ENCODE assay signal across 8 mouse cellular contexts in the genomic region with DNA sequence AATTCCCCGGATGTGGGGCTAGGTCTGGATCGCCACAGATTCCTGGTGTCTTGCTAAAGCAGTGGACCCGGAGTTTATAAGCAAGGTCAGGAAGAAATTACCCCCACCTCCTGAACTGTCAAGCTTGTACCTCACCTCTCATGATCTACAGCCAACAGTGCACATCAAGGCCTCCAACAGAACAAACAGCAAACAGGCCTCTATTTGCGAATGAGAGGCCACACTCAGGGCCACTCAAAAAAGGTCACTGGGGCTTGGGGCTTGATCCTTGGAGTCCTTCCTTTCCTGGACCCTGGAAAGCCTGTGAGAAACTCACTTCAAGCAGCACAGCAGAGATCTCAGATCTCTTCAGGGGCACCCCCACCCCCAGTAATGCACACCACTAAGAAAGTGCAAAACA. TPM values are rescaled to one million over a fixed set of nuclear protein-coding genes. Genes with fewer than 3 reads are reported as not detected.
A peak's percentile ranks its signal among the peaks of the same experiment; 100 is the strongest.
DNase-seq lines count a peak whose midpoint lies in the region; ATAC-seq and TF ChIP-seq lines count a peak whose summit lies in the region.

No protein-coding gene starts in this region.

- no peak for TF ChIP-seq EP300 in liver, postnatal 0 days (IDR thresholded peaks at IDR 0.05; ENCODE audit: low read depth)

- TF ChIP-seq CTCF in G1E (IDR thresholded peaks at IDR 0.05; ENCODE audit: low read depth, low read length) = no peak
- no peak for TF ChIP-seq CTCF in liver, postnatal 0 days (IDR thresholded peaks at IDR 0.05; ENCODE audit: low read depth)

- WGBS in heart, embryonic 12.5 days = 28% methylated on average over 4 of the region's 4 CpGs
- 28% methylated on average over 4 of the region's 4 CpGs for WGBS in forebrain, embryonic 16.5 days
- WGBS in liver, postnatal 0 days (ENCODE audit: insufficient replicate concordance) = 39% methylated on average over 4 of the region's 4 CpGs

- peaks cover 65% of the 10 kb centered on the region for H3K4me1 ChIP-seq in heart, embryonic 12.5 days (replicated peaks)
- H3K4me1 ChIP-seq in G1E (ENCODE audit: insufficient read depth, low read depth, low read length) = peaks cover 65% of the 10 kb centered on the region
- peaks cover 43% of the 10 kb centered on the region for H3K4me1 ChIP-seq in forebrain, embryonic 16.5 days (replicated peaks; ENCODE audit: control insufficient read depth, insufficient read depth, low read length)
- peaks cover 60% of the 10 kb centered on the region for H3K4me1 ChIP-seq in liver, postnatal 0 days (ENCODE audit: insufficient read depth)

- peak overlapping the region; percentile 95 for H3K4me2 ChIP-seq in heart, embryonic 12.5 days
- peak overlapping the region; percentile 83 for H3K4me2 ChIP-seq in forebrain, embryonic 16.5 days (ENCODE audit: low read length)
- H3K4me2 ChIP-seq in liver, postnatal 0 days (ENCODE audit: low read depth, low read length) = peak overlapping the region; percentile 90

- peaks cover 10% of the 10 kb centered on the region for H3K36me3 ChIP-seq in heart, embryonic 12.5 days
- H3K36me3 ChIP-seq in G1E (replicated peaks) = peaks cover 50% of the 10 kb centered on the region
- H3K36me3 ChIP-seq in forebrain, embryonic 16.5 days (ENCODE audit: control insufficient read depth, insufficient read depth) = no peaks in the 10 kb centered on the region; the same call in 1 of the 2 replicates
- H3K36me3 ChIP-seq in liver, postnatal 0 days (replicated peaks; ENCODE audit: insufficient read depth, low read length) = 0 out of 2 replicates have a peak, but pooled peaks cover 5% of the 10 kb centered on the region

- no peak for DNase-seq in heart, adult 8-10 months (ENCODE audit: low spot score)
- DNase-seq in G1E (ENCODE audit: low spot score) = no peak
- peak; percentile 27 for DNase-seq in liver, postnatal 0 days
- no peak for DNase-seq in frontal cortex, postnatal 14 days (ENCODE audit: low spot score in 2 of 2)
- DNase-seq in layer of hippocampus, postnatal 14 days (ENCODE audit: low spot score in 2 of 2) = no peak
- DNase-seq in kidney, postnatal 10 days = no peak

- H3K27me3 ChIP-seq in heart, embryonic 12.5 days (replicated peaks) = no peaks in the 10 kb centered on the region
- no peaks in the 10 kb centered on the region for H3K27me3 ChIP-seq in G1E (ENCODE audit: insufficient read depth, low read length)
- H3K27me3 ChIP-seq in forebrain, embryonic 16.5 days (replicated peaks; ENCODE audit: control insufficient read depth, insufficient read depth, low read length) = no peaks in the 10 kb centered on the region
- no peaks in the 10 kb centered on the region for H3K27me3 ChIP-seq in liver, postnatal 0 days (ENCODE audit: insufficient read depth, low read length)

- peak overlapping the region; percentile 92 for H3K4me3 ChIP-seq in heart, embryonic 12.5 days
- peak overlapping the region; percentile 92 for H3K4me3 ChIP-seq in G1E (ENCODE audit: low read depth, low read length)
- peak overlapping the region; percentile 99 for H3K4me3 ChIP-seq in forebrain, embryonic 16.5 days (replicated peaks; ENCODE audit: low read length)
- H3K4me3 ChIP-seq in liver, postnatal 0 days (ENCODE audit: low read depth, low read length) = peak overlapping the region; percentile 80

- no peaks in the 10 kb centered on the region for H3K9me3 ChIP-seq in heart, embryonic 12.5 days (replicated peaks)
- H3K9me3 ChIP-seq in G1E (replicated peaks) = no peaks in the 10 kb centered on the region
- no peaks in the 10 kb centered on the region for H3K9me3 ChIP-seq in forebrain, embryonic 16.5 days (ENCODE audit: control insufficient read depth, low read length)
- no peaks in the 10 kb centered on the region for H3K9me3 ChIP-seq in liver, postnatal 0 days (ENCODE audit: low read length)

- peak overlapping the region; percentile 3 for H3K27ac ChIP-seq in heart, embryonic 12.5 days (ENCODE audit: poor library complexity, severe bottlenecking)
- no peak overlapping the region for H3K27ac ChIP-seq in forebrain, embryonic 16.5 days (ENCODE audit: low read length)
- H3K27ac ChIP-seq in liver, postnatal 0 days (ENCODE audit: low read depth) = peak overlapping the region; percentile 93

- peak overlapping the region; percentile 98 for H3K9ac ChIP-seq in heart, embryonic 12.5 days
- peak overlapping the region; percentile 95 for H3K9ac ChIP-seq in forebrain, embryonic 16.5 days (replicated peaks; ENCODE audit: low read depth, low read length)
- peak overlapping the region; percentile 88 for H3K9ac ChIP-seq in liver, postnatal 0 days (replicated peaks)

- no peak for ATAC-seq in heart, embryonic 12.5 days (ENCODE audit: insufficient number of reproducible peaks, low FRiP score)
- ATAC-seq in G1E (ENCODE audit: extremely low read depth, insufficient number of reproducible peaks, low FRiP score, poor library complexity, severe bottlenecking) = no peak
- ATAC-seq in forebrain, embryonic 16.5 days = no peak
- ATAC-seq in liver, postnatal 0 days = no peak

RNA-seq across cellular contexts. Expression of a gene that starts 31.8 kb away (rescaled TPM):
- polyA plus RNA-seq in heart, embryonic 12.5 days (2016; fragmentation: Nextera tagmentation; extraction: Ambion mirVana) = 2.9 and 3.2 TPM in 2 replicates
- 1 to 10 TPM; 1.2 to 2.0 (median 1.9) TPM for total RNA-seq in heart, adult 8-10 months (2022)
- total RNA-seq in G1E (2014; fragmentation: Nextera tagmentation) = 0.68 and 1.5 TPM in 2 replicates
- 0.55 and 1.3 TPM in 2 replicates for total RNA-seq in G1E (2017)
- 0.78 and 1.5 TPM in 2 replicates for polyA plus RNA-seq in G1E (2012)
- polyA plus RNA-seq in forebrain, embryonic 16.5 days (2015; fragmentation: Nextera tagmentation; extraction: Ambion mirVana) = 31.6 and 34.3 TPM in 2 replicates
- polyA plus RNA-seq in liver, postnatal 0 days (2015; fragmentation: Nextera tagmentation; extraction: Ambion mirVana) = 0.25 and 0.35 TPM in 2 replicates
- 10 to 100 TPM; 23.4 to 25.8 TPM for total RNA-seq in layer of hippocampus, postnatal 14 days (2021)

RNA-seq across cellular contexts. Expression of a gene that starts 33.6 kb away (rescaled TPM):
- 80.9 and 87.1 TPM in 2 replicates for polyA plus RNA-seq in heart, embryonic 12.5 days (2016; fragmentation: Nextera tagmentation; extraction: Ambion mirVana)
- total RNA-seq in heart, adult 8-10 months (2022) = 10 to 100 TPM; 27.4 to 28.6 (median 28.3) TPM
- total RNA-seq in G1E (2014; fragmentation: Nextera tagmentation) (75.2 and 84.1 TPM in 2 replicates), G1E (2017) (13.2 and 17.5 TPM in 2 replicates)
- polyA plus RNA-seq in G1E (2012) = 92.1 and 124 TPM in 2 replicates
- polyA plus RNA-seq in forebrain, embryonic 16.5 days (2015; fragmentation: Nextera tagmentation; extraction: Ambion mirVana) = 152 and 153 TPM in 2 replicates
- polyA plus RNA-seq in liver, postnatal 0 days (2015; fragmentation: Nextera tagmentation; extraction: Ambion mirVana) = 26.2 and 29.7 TPM in 2 replicates
- 10 to 100 TPM; 58.9 to 68.0 TPM for total RNA-seq in layer of hippocampus, postnatal 14 days (2021)

RNA-seq across cellular contexts. Expression of a gene that starts 41.0 kb away (rescaled TPM):
- polyA plus RNA-seq in heart, embryonic 12.5 days (2016; fragmentation: Nextera tagmentation; extraction: Ambion mirVana) = 33.7 and 36.1 TPM in 2 replicates
- total RNA-seq in heart, adult 8-10 months (2022) = 10 to 100 TPM; 22.0 to 25.5 (median 23.5) TPM
- total RNA-seq in G1E (2014; fragmentation: Nextera tagmentation) (29.4 and 35.2 TPM in 2 replicates), G1E (2017) (58.6 and 62.5 TPM in 2 replicates)
- 107 and 131 TPM in 2 replicates for polyA plus RNA-seq in G1E (2012)
- polyA plus RNA-seq in forebrain, embryonic 16.5 days (2015; fragmentation: Nextera tagmentation; extraction: Ambion mirVana) = 51.8 and 56.9 TPM in 2 replicates
- 14.6 and 16.6 TPM in 2 replicates for polyA plus RNA-seq in liver, postnatal 0 days (2015; fragmentation: Nextera tagmentation; extraction: Ambion mirVana)
- total RNA-seq in layer of hippocampus, postnatal 14 days (2021) = 10 to 100 TPM; 33.8 to 34.8 TPM

RNA-seq across cellular contexts. Expression of a gene that starts 47.1 kb away (rescaled TPM):
- 4.5 and 5.4 TPM in 2 replicates for polyA plus RNA-seq in heart, embryonic 12.5 days (2016; fragmentation: Nextera tagmentation; extraction: Ambion mirVana)
- total RNA-seq in heart, adult 8-10 months (2022) = 10 to 100 TPM in 3 of 4 experiments, 1 to 10 TPM in 1; 8.2 to 13.1 (median 12.1) TPM
- total RNA-seq in G1E (2014; fragmentation: Nextera tagmentation) (3.5 and 5.1 TPM in 2 replicates), G1E (2017) (6.8 and 6.9 TPM in 2 replicates)
- polyA plus RNA-seq in G1E (2012) = 7.2 and 7.5 TPM in 2 replicates
- 11.9 and 13.1 TPM in 2 replicates for polyA plus RNA-seq in forebrain, embryonic 16.5 days (2015; fragmentation: Nextera tagmentation; extraction: Ambion mirVana)
- 5.4 and 6.3 TPM in 2 replicates for polyA plus RNA-seq in liver, postnatal 0 days (2015; fragmentation: Nextera tagmentation; extraction: Ambion mirVana)
- total RNA-seq in layer of hippocampus, postnatal 14 days (2021) = 10 to 100 TPM; 19.5 to 21.8 TPM
